Mouse (Mus musculus): ENCODE results near the gene Csf2rb2.
A peak's percentile ranks its signal among the peaks of the same experiment; 100 is the strongest.
"Not testable (repeated sequence)": the region's sequence is repeated elsewhere in the genome, so short reads cannot be mapped to it uniquely, and the experiment has no call there.

- TF ChIP-seq CTCF (IDR thresholded peaks at IDR 0.05; ENCODE audit: borderline replicate concordance, control insufficient read depth, extremely low read depth, insufficient read depth, low read length, poor library complexity), result 0 out of 2 replicates have a peak, but pooled peaks have one; percentile 40
- not testable (repeated sequence) for TF ChIP-seq POLR2A (IDR thresholded peaks at IDR 0.05; ENCODE audit: control insufficient read depth, extremely low read depth, insufficient read depth, low read length, poor library complexity)
Measured at GRCm38 (mm10) chr15:78339627-78340423, 34.3 kb upstream of the Csf2rb2 start.
